9 mouse cellular contexts compared by ENCODE assay signal in the genomic region with DNA sequence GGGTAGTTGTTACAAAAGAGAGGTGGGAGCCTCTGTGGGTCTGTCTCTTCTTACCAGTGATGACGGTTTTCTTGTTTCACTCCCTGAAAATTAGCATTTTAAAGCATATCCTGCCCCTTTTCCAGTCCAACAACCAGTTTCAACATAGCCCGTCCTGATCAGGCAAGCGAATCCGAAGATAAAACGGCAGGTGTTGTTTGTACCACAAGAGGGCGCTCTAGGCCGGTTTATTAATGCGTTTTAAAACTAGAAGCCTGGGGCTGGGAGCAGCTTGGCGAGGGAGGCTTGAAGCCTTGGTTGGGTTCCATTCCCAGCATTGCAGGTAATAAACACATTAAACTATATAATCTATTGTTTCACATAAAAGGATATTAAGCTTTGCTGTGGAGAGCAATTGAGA. TPM values are rescaled to one million over a fixed set of nuclear protein-coding genes. Genes with fewer than 3 reads are reported as not detected.
DNase-seq lines count a peak whose midpoint lies in the region; ATAC-seq and TF ChIP-seq lines count a peak whose summit lies in the region.
"Had no signal": no experiment of that assay in that cellular context is flagged by ENCODE, and none has a peak within 500 bp of the region (broad histone marks: within the 10 kb centered on the region; RNA-seq: fewer than 3 reads in every experiment).

No protein-coding gene starts in this region.

- H3K9ac ChIP-seq in intestine, embryonic 14.5 days (ENCODE audit: low read length), result no peak overlapping the region
- H3K9ac ChIP-seq in intestine, embryonic 15.5 days, result no peak overlapping the region
- H3K9ac ChIP-seq in heart, postnatal 0 days (replicated peaks; ENCODE audit: low read depth, low read length), result no peak overlapping the region
- H3K9ac ChIP-seq in midbrain, postnatal 0 days (replicated peaks; ENCODE audit: low read length, poor library complexity, severe bottlenecking), result no peak overlapping the region

- 0 out of 2 replicates have a peak, but pooled peaks cover 3% of the 10 kb centered on the region for H3K9me3 ChIP-seq in intestine, embryonic 14.5 days (ENCODE audit: control insufficient read depth, low read length)
- no peaks in the 10 kb centered on the region for H3K9me3 ChIP-seq in intestine, embryonic 15.5 days
- no peaks in the 10 kb centered on the region for H3K9me3 ChIP-seq in heart, postnatal 0 days (replicated peaks; ENCODE audit: control insufficient read depth, low read length)
- no peaks in the 10 kb centered on the region for H3K9me3 ChIP-seq in midbrain, postnatal 0 days (ENCODE audit: low read length)

- H3K27ac ChIP-seq in intestine, embryonic 14.5 days (ENCODE audit: low read depth), result no peak overlapping the region
- H3K27ac ChIP-seq in intestine, embryonic 15.5 days, result no peak overlapping the region
- no peak overlapping the region for H3K27ac ChIP-seq in heart, postnatal 0 days (ENCODE audit: low read depth)
- H3K27ac ChIP-seq in midbrain, postnatal 0 days (ENCODE audit: low read depth, low read length), result no peak overlapping the region

- no peak for ATAC-seq in intestine, embryonic 14.5 days (replicated peaks; ENCODE audit: low FRiP score, low TSS enrichment, low read depth)
- ATAC-seq in intestine, embryonic 15.5 days, result no peak
- no peak for ATAC-seq in heart, postnatal 0 days (ENCODE audit: insufficient read depth, low read depth)
- no peak for ATAC-seq in midbrain, postnatal 0 days (ENCODE audit: low FRiP score)

- TF ChIP-seq EP300 in heart, postnatal 0 days (IDR thresholded peaks at IDR 0.05; ENCODE audit: low read depth), result no peak

- peaks cover 22% of the 10 kb centered on the region for H3K27me3 ChIP-seq in intestine, embryonic 14.5 days (replicated peaks; ENCODE audit: control insufficient read depth, insufficient read depth, low read length)
- peaks cover 11% of the 10 kb centered on the region for H3K27me3 ChIP-seq in intestine, embryonic 15.5 days (replicated peaks)
- peaks cover 25% of the 10 kb centered on the region for H3K27me3 ChIP-seq in heart, postnatal 0 days (ENCODE audit: control insufficient read depth, insufficient read depth, low read length)
- no peaks in the 10 kb centered on the region for H3K27me3 ChIP-seq in midbrain, postnatal 0 days (ENCODE audit: insufficient read depth, low read length)

- H3K4me2 ChIP-seq in intestine, embryonic 14.5 days (ENCODE audit: low read length), result no peak overlapping the region
- no peak overlapping the region for H3K4me2 ChIP-seq in intestine, embryonic 15.5 days (replicated peaks)
- no peak overlapping the region for H3K4me2 ChIP-seq in heart, postnatal 0 days (ENCODE audit: low read depth, low read length)
- no peak overlapping the region for H3K4me2 ChIP-seq in midbrain, postnatal 0 days (ENCODE audit: low read depth, low read length, poor library complexity, severe bottlenecking)

- H3K4me3 ChIP-seq in intestine, embryonic 14.5 days (ENCODE audit: low read depth, low read length), result no peak overlapping the region
- H3K4me3 ChIP-seq in intestine, embryonic 15.5 days (replicated peaks), result no peak overlapping the region
- no peak overlapping the region for H3K4me3 ChIP-seq in heart, postnatal 0 days (ENCODE audit: low read depth, low read length)
- H3K4me3 ChIP-seq in midbrain, postnatal 0 days (ENCODE audit: low read depth, low read length), result no peak overlapping the region
- H3K4me3 ChIP-seq: erythroblast, embryonic 14.5 days had no signal

- peak; percentile 75 for TF ChIP-seq CTCF in heart, postnatal 0 days (IDR thresholded peaks at IDR 0.05; ENCODE audit: low read depth)
- TF ChIP-seq CTCF in midbrain, postnatal 0 days (IDR thresholded peaks at IDR 0.05), result peak; percentile 86

- H3K4me1 ChIP-seq in intestine, embryonic 14.5 days (replicated peaks; ENCODE audit: control insufficient read depth, insufficient read depth, low read length), result no peaks in the 10 kb centered on the region
- no peaks in the 10 kb centered on the region for H3K4me1 ChIP-seq in intestine, embryonic 15.5 days (replicated peaks)
- H3K4me1 ChIP-seq in heart, postnatal 0 days (ENCODE audit: control insufficient read depth, insufficient read depth), result no peaks in the 10 kb centered on the region
- no peaks in the 10 kb centered on the region; the same call in 1 of the 2 replicates for H3K4me1 ChIP-seq in midbrain, postnatal 0 days (ENCODE audit: insufficient read depth, low read length)

- 1% methylated on average over 9 of the region's 9 CpGs for WGBS in intestine, embryonic 14.5 days
- WGBS in intestine, embryonic 15.5 days, result 2% methylated on average over 9 of the region's 9 CpGs
- 1% methylated on average over 9 of the region's 9 CpGs for WGBS in heart, postnatal 0 days
- under 1% methylated on average over 9 of the region's 9 CpGs for WGBS in midbrain, postnatal 0 days

- no peaks in the 10 kb centered on the region for H3K36me3 ChIP-seq in intestine, embryonic 14.5 days (ENCODE audit: control insufficient read depth, insufficient read depth, low read length)
- H3K36me3 ChIP-seq in intestine, embryonic 15.5 days, result no peaks in the 10 kb centered on the region
- no peaks in the 10 kb centered on the region for H3K36me3 ChIP-seq in heart, postnatal 0 days (replicated peaks; ENCODE audit: control insufficient read depth, insufficient read depth, low read length)
- H3K36me3 ChIP-seq in midbrain, postnatal 0 days (ENCODE audit: insufficient read depth, low read length), result no peaks in the 10 kb centered on the region

- peak; percentile 90 for DNase-seq in intestine, embryonic 14.5 days (ENCODE audit: low spot score)
- peak; percentile 87 for DNase-seq in ZHBTc4 (ENCODE audit: low read depth, low spot score)
- DNase-seq in cerebellum, postnatal 36 days, result peak; percentile 59 to 74
- DNase-seq in heart, postnatal 0 days (ENCODE audit: low spot score), result peak; percentile 66
- DNase-seq in layer of hippocampus, postnatal 36 days, result peak; percentile 45 to 56
- DNase-seq in midbrain, postnatal 0 days (ENCODE audit: low spot score), result peak; percentile 89
- peak; percentile 39 for DNase-seq in telencephalon, adult 2 months (ENCODE audit: low read depth, low spot score)

RNA-seq across cellular contexts. Expression of gene H2-Oa, which starts 14.6 kb away (rescaled TPM):
- 0.75 and 1.1 TPM in 2 replicates for polyA plus RNA-seq in intestine, embryonic 14.5 days (2014; fragmentation: Nextera tagmentation; extraction: Ambion mirVana)
- polyA plus RNA-seq in intestine, embryonic 15.5 days (2015; fragmentation: Nextera tagmentation; extraction: Ambion mirVana), result 0.66 and 0.85 TPM in 2 replicates
- total RNA-seq in heart, postnatal 0 days (2014; rRNA removed; ENCODE audit: low replicate concordance), result not detected in 2 replicates
- not detected in 2 replicates for polyA plus RNA-seq in heart, postnatal 0 days (2015; fragmentation: Nextera tagmentation; extraction: Ambion mirVana)
- total RNA-seq in layer of hippocampus, postnatal 36 days (2021), result under 1 TPM; 0.35 to 0.42 TPM
- total RNA-seq in midbrain, postnatal 0 days (2014; rRNA removed), result not detected in 2 replicates
- 0.23 TPM in 1 of 2 replicates, not detected in the other for polyA plus RNA-seq in midbrain, postnatal 0 days (2015; fragmentation: Nextera tagmentation; extraction: Ambion mirVana)

RNA-seq across cellular contexts. Expression of gene Col11a2, which starts 38.3 kb away (rescaled TPM):
- polyA plus RNA-seq in intestine, embryonic 14.5 days (2014; fragmentation: Nextera tagmentation; extraction: Ambion mirVana), result 0.44 and 0.66 TPM in 2 replicates
- polyA plus RNA-seq in intestine, embryonic 15.5 days (2015; fragmentation: Nextera tagmentation; extraction: Ambion mirVana), result 0.90 and 1.0 TPM in 2 replicates
- 1.4 and 1.9 TPM in 2 replicates for total RNA-seq in heart, postnatal 0 days (2014; rRNA removed; ENCODE audit: low replicate concordance)
- 0.25 and 0.29 TPM in 2 replicates for polyA plus RNA-seq in heart, postnatal 0 days (2015; fragmentation: Nextera tagmentation; extraction: Ambion mirVana)
- 10 to 100 TPM; 20.3 to 21.8 TPM for total RNA-seq in layer of hippocampus, postnatal 36 days (2021)
- 17.9 and 24.3 TPM in 2 replicates for total RNA-seq in midbrain, postnatal 0 days (2014; rRNA removed)
- 4.1 and 4.6 TPM in 2 replicates for polyA plus RNA-seq in midbrain, postnatal 0 days (2015; fragmentation: Nextera tagmentation; extraction: Ambion mirVana)

RNA-seq across cellular contexts. Expression of gene H2-DMa, which starts 41.8 kb away (rescaled TPM):
- polyA plus RNA-seq in intestine, embryonic 14.5 days (2014; fragmentation: Nextera tagmentation; extraction: Ambion mirVana), result 11.0 and 13.5 TPM in 2 replicates
- polyA plus RNA-seq in intestine, embryonic 15.5 days (2015; fragmentation: Nextera tagmentation; extraction: Ambion mirVana), result 11.3 and 13.4 TPM in 2 replicates
- total RNA-seq in heart, postnatal 0 days (2014; rRNA removed; ENCODE audit: low replicate concordance), result 2.6 and 7.2 TPM in 2 replicates
- 4.2 and 4.6 TPM in 2 replicates for polyA plus RNA-seq in heart, postnatal 0 days (2015; fragmentation: Nextera tagmentation; extraction: Ambion mirVana)
- 10 to 100 TPM; 26.7 to 31.7 TPM for total RNA-seq in layer of hippocampus, postnatal 36 days (2021)
- total RNA-seq in midbrain, postnatal 0 days (2014; rRNA removed), result 23.8 and 39.0 TPM in 2 replicates
- polyA plus RNA-seq in midbrain, postnatal 0 days (2015; fragmentation: Nextera tagmentation; extraction: Ambion mirVana), result 24.8 and 26.1 TPM in 2 replicates

RNA-seq across cellular contexts. Expression of gene Brd2, which starts 44.9 kb away (rescaled TPM):
- polyA plus RNA-seq in intestine, embryonic 14.5 days (2014; fragmentation: Nextera tagmentation; extraction: Ambion mirVana), result 124 and 144 TPM in 2 replicates
- polyA plus RNA-seq in intestine, embryonic 15.5 days (2015; fragmentation: Nextera tagmentation; extraction: Ambion mirVana), result 88.2 and 90.7 TPM in 2 replicates
- total RNA-seq in heart, postnatal 0 days (2014; rRNA removed; ENCODE audit: low replicate concordance), result 83.2 and 87.5 TPM in 2 replicates
- 33.4 and 38.4 TPM in 2 replicates for polyA plus RNA-seq in heart, postnatal 0 days (2015; fragmentation: Nextera tagmentation; extraction: Ambion mirVana)
- total RNA-seq in layer of hippocampus, postnatal 36 days (2021), result 100 to 1,000 TPM; 182 to 193 TPM
- 219 and 233 TPM in 2 replicates for total RNA-seq in midbrain, postnatal 0 days (2014; rRNA removed)
- 107 and 124 TPM in 2 replicates for polyA plus RNA-seq in midbrain, postnatal 0 days (2015; fragmentation: Nextera tagmentation; extraction: Ambion mirVana)

RNA-seq across cellular contexts. Expression of gene Rxrb, which starts 45.9 kb away (rescaled TPM):
- 21.5 and 28.5 TPM in 2 replicates for polyA plus RNA-seq in intestine, embryonic 14.5 days (2014; fragmentation: Nextera tagmentation; extraction: Ambion mirVana)
- 41.8 and 45.0 TPM in 2 replicates for polyA plus RNA-seq in intestine, embryonic 15.5 days (2015; fragmentation: Nextera tagmentation; extraction: Ambion mirVana)
- total RNA-seq in heart, postnatal 0 days (2014; rRNA removed; ENCODE audit: low replicate concordance), result 29.4 and 36.6 TPM in 2 replicates
- polyA plus RNA-seq in heart, postnatal 0 days (2015; fragmentation: Nextera tagmentation; extraction: Ambion mirVana), result 28.4 and 31.2 TPM in 2 replicates
- 10 to 100 TPM; 77.8 to 79.2 TPM for total RNA-seq in layer of hippocampus, postnatal 36 days (2021)
- 53.6 and 61.2 TPM in 2 replicates for total RNA-seq in midbrain, postnatal 0 days (2014; rRNA removed)
- polyA plus RNA-seq in midbrain, postnatal 0 days (2015; fragmentation: Nextera tagmentation; extraction: Ambion mirVana), result 52.7 and 53.7 TPM in 2 replicates

Comparison
In these comparisons a context has a peak if more than half of its experiments do, and no peak if none do; other contexts are left out.
1. DNase-seq: peak in every context shown above with its lines; median percentile 90 in intestine, embryonic 14.5 days; 89 in midbrain, postnatal 0 days; 87 in ZHBTc4; 66 in cerebellum, postnatal 36 days; 66 in heart, postnatal 0 days; 50 in layer of hippocampus, postnatal 36 days; 39 in telencephalon, adult 2 months.